Mouse (Mus musculus) ES-Bruce4 (cell line): ENCODE results near the gene Trpm6.

Source experiments
- CTCF ChIP-seq: IDR thresholded peaks from one replicate; pipeline ENCODE4 v1.8.1; 2011; ENCODE audit warnings: low read depth, low read length
- POLR2A ChIP-seq: IDR thresholded peaks from one replicate; pipeline ENCODE4 v1.8.1; 2011; ENCODE audit warnings: low read length; ENCODE audit not compliant: insufficient read depth

DNA sequence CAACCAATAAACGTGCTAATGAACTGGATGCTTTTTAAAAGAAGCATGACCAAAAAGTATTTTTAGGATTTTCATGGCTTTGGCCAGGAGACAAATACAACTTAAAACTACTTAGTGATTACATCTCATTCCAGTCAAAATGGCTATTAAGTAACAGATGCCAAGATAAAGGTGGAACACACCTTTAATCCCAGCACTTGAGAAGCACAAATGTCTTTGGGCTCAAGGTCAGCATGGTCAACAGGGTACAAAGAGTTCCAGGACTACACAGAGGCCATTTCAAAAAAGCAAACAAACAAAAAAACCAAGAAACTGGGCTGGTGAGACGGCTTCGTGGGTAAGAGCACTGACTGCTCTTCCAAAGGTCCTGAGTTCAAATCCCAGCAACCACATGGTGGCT is 29.4 kb upstream of the Trpm6 start:
- TF ChIP-seq POLR2A (no peak), CTCF (no peak)
